Mouse (Mus musculus) megakaryocyte, embryonic 14.5 days (primary cell): Measurements from ENCODE around the gene Tomm34. TPM values are rescaled to one million over a fixed set of nuclear protein-coding genes. Genes with fewer than 3 reads are reported as not detected.

Experiments used
- H3K27me3 ChIP-seq: replicated peaks from 2 replicates; pipeline ENCODE3; 2012; ENCODE audit warnings: inconsistent platforms
- H3K36me3 ChIP-seq: replicated peaks from 2 replicates; pipeline ENCODE3; 2012; ENCODE audit warnings: low read length, inconsistent platforms, mixed read lengths
- H3K4me1 ChIP-seq: 2 replicates; pipeline ENCODE4 v1.6.1; 2012; ENCODE audit warnings: inconsistent platforms
- H3K4me3 ChIP-seq: replicated peaks from 2 replicates; pipeline ENCODE3; 2012; ENCODE audit warnings: moderate library complexity, mild to moderate bottlenecking, inconsistent platforms
- H3K9me3 ChIP-seq: 2 replicates; pipeline ENCODE4 v1.6.1; 2012; ENCODE audit warnings: inconsistent platforms
- FLI1 ChIP-seq: IDR thresholded peaks from 2 replicates; pipeline ENCODE4 v1.6.1; 2012; ENCODE audit warnings: low read length, inconsistent platforms, mixed read lengths
- GATA1 ChIP-seq: IDR thresholded peaks from 3 replicates; pipeline ENCODE4 v1.6.1; 2012; ENCODE audit warnings: mixed read lengths, low read length, inconsistent platforms, borderline replicate concordance
- polyA plus RNA-seq: library from polyadenylated mRNA; stranded (reverse); fragments of >175 nt; gene quantifications from 2 replicates; pipeline ENCODE4 v1.2.3, GENCODE M21; 2012; ENCODE audit warnings: low replicate concordance; ENCODE audit not compliant: insufficient read depth

The Tomm34 gene
- polyA plus RNA-seq: 17.4 and 20.5 TPM in 2 replicates

DNA sequence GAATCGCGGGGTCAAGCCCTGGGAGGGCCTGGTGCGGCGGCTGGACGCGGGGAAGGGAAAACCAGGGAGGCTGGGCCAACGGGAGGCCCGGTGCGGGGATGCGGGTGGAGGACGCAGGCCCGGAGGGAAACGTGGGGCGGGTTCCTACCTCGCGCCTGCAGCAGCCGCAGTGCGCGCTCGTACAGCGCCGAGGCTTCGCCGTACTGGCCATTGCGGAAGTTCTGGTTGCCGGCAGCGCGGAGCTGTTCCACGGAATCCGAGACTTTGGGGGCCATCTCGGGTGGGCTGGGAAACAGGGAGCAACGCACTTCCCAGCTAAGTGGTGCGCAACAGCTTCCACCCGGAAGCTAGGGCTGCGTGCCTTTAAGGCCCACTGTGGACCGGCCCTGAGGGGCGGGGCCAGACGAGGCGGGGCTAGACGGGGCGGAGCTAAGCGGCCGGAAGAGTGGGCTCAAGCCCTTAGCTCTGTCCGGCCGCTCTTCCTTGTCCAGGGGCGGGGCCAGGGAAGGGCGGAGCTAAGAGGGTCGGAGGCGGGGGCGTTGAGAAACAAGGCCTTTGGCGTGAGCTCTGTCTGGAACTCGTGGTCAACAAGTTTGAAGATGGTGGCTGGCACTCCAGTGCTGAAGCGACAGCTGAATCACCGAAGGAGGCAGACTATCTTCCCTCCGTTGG, at the start of gene Tomm34:
Gene Tomm34 (minus strand): TSS at position 405 of the 672 bp plus-strand sequence.
- Histone ChIP-seq H3K27me3 (no peaks in the 10 kb centered on the region), H3K4me3 (peak within 1 kb of the TSS; percentile 97), H3K9me3 (no peaks in the 10 kb centered on the region), H3K4me1 (peaks cover 62% of the 10 kb centered on the region), H3K36me3 (peaks cover 34% of the 10 kb centered on the region)
- TF ChIP-seq GATA1 (no peak), FLI1 (no peak)

DNA sequence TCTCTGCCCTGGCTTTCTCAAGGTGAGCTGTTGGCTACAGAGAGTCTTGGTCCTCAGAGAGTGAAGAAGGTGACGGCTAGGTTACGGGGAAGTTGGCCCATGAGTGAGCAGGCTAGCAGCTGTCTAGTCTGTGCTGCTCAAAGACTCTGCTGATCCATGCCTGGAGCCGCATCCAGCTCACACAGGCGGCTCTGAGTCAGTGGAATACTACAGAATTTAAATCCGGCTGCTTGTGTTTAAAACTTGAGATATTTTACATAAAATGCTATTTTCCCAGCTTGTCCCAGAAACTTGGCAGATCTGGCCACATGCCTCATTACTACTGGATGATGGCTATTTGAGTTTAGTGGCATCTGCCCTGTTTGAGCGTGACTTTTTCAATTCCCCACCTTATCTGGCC, 48.5 kb upstream of the Tomm34 start:
- TF ChIP-seq FLI1 (no peak), GATA1 (no peak)
- H3K4me1 ChIP-seq: peaks cover 14% of the 10 kb centered on the region
- no peaks in the 10 kb centered on the region for H3K27me3 ChIP-seq
- peaks cover 96% of the 10 kb centered on the region for H3K36me3 ChIP-seq
- H3K4me3 ChIP-seq: no peak overlapping the region
- H3K9me3 ChIP-seq: no peaks in the 10 kb centered on the region

DNA sequence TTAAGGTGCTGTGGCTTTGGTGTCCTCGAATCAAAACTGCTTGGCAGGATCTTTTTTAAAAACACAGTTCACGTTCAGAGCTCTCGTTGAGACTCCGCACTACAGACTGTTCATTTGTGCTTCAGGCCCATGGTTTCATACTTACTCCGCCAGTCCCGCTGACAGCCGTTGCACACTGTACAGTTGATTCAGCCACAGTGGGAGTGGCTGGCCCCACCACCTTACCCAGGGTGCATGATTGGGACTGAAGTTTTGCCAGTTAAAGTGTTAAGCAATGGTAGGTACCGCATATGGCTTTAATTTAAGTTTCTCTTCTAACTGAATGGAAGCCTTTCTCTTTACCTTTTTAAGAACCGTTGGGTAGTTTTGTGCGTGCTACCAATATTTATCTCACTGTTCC, 44.6 kb upstream of the Tomm34 start:
- Histone ChIP-seq H3K4me1 (peaks cover 26% of the 10 kb centered on the region), H3K27me3 (no peaks in the 10 kb centered on the region), H3K36me3 (peaks cover 95% of the 10 kb centered on the region), H3K9me3 (no peaks in the 10 kb centered on the region), H3K4me3 (no peak overlapping the region)
- TF ChIP-seq FLI1 (no peak), GATA1 (no peak)

DNA sequence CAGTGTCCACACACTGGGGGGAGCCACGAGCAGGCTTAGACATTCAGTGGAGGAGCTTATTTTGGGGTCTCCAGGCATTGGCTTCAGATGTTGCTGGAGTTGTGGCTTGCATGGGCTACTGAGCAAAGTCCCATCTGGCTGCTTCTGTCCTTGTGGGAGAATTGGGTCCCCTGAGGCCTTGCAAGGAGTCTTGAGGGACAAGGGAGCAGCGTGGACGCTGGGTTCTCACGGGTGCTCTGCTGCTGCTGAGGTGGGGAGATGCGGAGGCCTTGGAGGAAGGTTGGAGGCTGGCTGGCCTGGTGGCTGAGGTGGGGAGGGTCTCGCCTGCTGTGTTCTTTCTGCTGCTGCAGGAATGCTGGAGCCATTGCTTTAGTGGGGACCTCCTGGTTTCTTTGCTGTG, 43.1 kb upstream of the Tomm34 start:
- Histone ChIP-seq H3K36me3 (peaks cover 95% of the 10 kb centered on the region), H3K4me3 (no peak overlapping the region), H3K4me1 (peaks cover 26% of the 10 kb centered on the region), H3K9me3 (no peaks in the 10 kb centered on the region), H3K27me3 (no peaks in the 10 kb centered on the region)
- TF ChIP-seq FLI1 (no peak), GATA1 (no peak)

DNA sequence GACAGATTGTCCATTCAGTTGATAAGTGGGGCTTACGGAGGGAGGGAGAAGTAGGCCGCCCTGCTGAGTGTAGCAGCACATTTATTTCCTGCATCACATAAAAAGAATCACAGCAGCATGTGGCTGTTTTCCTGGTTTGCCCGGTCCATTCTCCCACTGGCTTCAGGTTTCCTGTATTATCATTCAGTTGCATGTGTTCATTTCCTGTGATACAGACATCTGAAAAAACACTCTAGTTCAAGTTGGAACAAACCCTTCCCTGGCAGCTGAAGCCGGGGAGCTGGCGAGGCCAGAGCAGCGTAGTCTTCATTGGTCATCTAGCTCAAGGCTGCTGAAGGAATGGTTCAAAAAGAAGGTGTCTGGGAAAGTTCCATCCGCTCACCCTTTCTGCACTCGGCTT, 40.6 kb upstream of the Tomm34 start:
- Histone ChIP-seq H3K4me1 (peaks cover 37% of the 10 kb centered on the region), H3K9me3 (no peaks in the 10 kb centered on the region), H3K36me3 (peaks cover 97% of the 10 kb centered on the region), H3K4me3 (no peak overlapping the region), H3K27me3 (no peaks in the 10 kb centered on the region)
- TF ChIP-seq GATA1: no peak
- no peak for TF ChIP-seq FLI1

DNA sequence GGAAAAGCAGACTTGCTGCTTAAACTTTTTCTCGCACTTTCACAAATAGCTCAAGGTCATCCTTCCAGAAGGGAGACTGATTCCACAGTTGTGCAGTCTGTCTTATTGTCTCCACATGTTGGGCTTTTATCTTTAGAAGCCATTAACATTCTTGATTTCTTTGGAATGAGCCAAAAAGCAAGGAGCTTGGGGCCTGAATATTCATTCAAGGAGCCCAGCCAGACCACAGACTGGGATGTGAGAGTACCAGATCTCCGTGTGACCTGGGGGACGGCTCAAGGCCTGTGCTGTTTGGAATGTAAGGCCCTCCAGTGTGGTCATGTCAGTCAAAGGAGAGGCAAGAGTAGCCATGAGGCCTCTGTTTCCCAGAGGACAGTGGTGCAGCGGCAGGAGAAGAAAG, 37.5 kb upstream of the Tomm34 start:
- H3K9me3 ChIP-seq: no peaks in the 10 kb centered on the region
- no peaks in the 10 kb centered on the region for H3K27me3 ChIP-seq
- TF ChIP-seq FLI1: no peak
- TF ChIP-seq GATA1: no peak
- H3K36me3 ChIP-seq: peaks cover 96% of the 10 kb centered on the region
- no peak overlapping the region for H3K4me3 ChIP-seq
- H3K4me1 ChIP-seq: peaks cover 21% of the 10 kb centered on the region

DNA sequence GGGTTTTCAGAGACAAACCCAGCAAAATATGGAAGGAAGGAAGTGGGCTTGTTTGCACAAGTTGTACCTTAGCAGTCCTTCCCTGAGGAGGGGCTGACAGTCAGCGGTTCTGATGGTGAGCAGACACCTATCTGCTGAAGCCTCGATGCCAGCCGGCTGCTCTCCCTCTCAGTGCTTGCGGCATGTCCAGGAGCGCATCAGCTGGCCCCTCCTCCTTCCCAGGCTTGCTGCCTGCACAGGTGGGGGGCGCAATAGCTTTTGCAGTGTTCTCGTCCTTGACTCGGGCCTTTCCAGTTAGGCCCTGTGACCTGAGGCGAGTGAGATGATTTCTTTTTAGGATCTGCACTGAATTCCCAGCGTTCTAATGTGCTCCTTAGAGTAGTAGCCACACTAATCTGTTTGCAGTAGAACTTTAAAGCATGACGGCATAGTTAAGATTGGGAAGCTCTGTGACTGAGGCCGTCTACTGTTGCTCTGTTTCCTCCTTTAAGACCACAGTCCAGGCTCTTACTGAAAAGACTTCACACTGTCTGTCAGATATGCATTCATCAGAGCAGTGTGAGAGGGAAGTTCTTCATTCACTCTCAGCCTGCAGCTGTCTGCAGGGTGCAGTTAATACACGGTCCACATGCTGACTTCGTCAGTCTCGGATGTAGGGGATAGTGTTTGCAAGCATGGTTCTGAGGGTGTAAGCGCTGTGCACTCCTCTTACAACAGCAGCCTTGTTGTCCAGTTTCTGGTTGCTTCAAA, 36.3 kb upstream of the Tomm34 start:
- Histone ChIP-seq H3K27me3 (no peaks in the 10 kb centered on the region), H3K4me3 (no peak overlapping the region), H3K9me3 (no peaks in the 10 kb centered on the region), H3K36me3 (peaks cover 98% of the 10 kb centered on the region), H3K4me1 (peaks cover 27% of the 10 kb centered on the region)
- TF ChIP-seq FLI1 (no peak), GATA1 (no peak)

DNA sequence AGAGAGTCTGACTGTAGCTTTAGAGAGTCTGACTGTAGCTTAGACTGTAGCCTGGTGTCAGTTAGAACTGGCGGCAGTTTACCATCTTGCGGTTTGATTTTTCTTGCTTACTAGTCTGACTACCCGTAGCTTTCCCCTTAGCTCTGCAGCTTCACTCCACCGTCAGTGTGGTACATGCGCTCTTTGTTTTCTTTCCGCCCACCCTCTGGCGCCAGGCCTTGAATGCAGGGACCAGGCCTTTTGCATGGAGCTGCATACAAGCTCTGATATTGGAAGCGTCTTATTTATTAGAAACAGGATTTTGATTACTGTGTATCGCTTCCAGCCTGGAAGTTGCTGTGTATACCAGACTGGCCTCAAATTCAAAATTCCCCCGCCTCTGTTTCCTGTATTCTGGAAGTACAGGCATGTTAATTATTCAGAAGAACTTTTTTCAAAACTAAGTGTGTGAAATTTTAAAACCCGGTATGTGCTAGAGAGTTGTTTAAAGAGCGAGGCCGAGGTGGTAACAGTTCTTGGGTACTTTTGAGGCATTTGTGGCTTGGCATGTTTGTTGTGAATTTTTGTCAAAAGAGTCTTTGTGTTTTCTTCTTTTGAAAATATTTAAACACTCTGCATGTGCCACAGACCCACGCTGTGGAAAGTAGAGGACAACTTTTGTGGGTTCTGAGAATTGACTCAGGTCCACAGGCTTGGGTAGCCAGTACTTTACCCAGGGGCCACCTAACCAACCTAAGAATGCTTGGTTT, 35.5 kb upstream of the Tomm34 start:
- H3K36me3 ChIP-seq: peaks cover 98% of the 10 kb centered on the region
- peaks cover 27% of the 10 kb centered on the region for H3K4me1 ChIP-seq
- no peak for TF ChIP-seq GATA1
- no peak overlapping the region for H3K4me3 ChIP-seq
- H3K9me3 ChIP-seq: no peaks in the 10 kb centered on the region
- H3K27me3 ChIP-seq: no peaks in the 10 kb centered on the region

DNA sequence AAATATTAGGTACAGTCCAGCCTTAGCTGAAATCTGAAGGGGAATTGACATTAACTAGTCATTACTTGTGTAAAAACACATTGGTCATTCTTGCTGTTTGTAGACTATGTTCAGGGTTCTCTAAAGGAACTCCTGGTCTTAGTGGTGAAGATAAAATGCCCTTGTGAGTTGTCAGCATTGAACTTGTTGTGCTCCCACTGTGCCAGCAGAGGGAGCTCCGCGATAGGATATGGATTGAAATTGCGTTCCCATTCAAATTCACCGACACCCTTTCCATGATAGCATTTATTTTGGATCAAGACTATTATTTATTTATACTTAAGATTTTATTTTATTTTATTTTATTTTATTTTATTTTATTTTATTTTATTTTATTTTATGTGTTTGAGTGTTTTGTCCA, 32.5 kb upstream of the Tomm34 start:
- Histone ChIP-seq H3K4me3 (no peak overlapping the region), H3K4me1 (peaks cover 23% of the 10 kb centered on the region), H3K36me3 (peaks cover 99% of the 10 kb centered on the region), H3K9me3 (no peaks in the 10 kb centered on the region), H3K27me3 (no peaks in the 10 kb centered on the region)
- TF ChIP-seq GATA1 (no peak), FLI1 (no peak)

DNA sequence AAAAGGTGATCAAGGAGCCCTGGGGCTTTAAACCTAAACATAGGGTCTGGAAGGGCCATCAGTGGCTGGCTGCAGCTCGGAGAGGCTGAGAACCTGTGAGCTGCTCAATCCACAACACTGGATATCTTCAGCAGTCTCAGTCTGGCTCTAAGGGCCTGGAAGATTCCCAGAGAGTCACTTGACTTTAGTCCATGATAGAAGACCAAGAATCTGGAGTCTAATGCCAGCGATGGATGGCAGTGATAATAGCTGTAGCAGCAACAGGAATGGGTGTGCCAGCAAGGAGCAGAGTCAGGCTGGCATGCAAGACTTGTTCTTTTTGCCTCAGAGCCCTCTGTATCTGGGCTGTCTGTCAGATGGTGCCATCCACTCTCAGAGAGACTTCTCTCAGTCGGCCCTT, 31.4 kb upstream of the Tomm34 start:
- H3K27me3 ChIP-seq: no peaks in the 10 kb centered on the region
- no peaks in the 10 kb centered on the region for H3K9me3 ChIP-seq
- H3K4me3 ChIP-seq: no peak overlapping the region
- TF ChIP-seq GATA1: no peak
- no peak for TF ChIP-seq FLI1
- H3K4me1 ChIP-seq: peaks cover 19% of the 10 kb centered on the region
- peaks cover 99% of the 10 kb centered on the region for H3K36me3 ChIP-seq
